Mouse (Mus musculus) spleen, adult 2 months (tissue): ENCODE measurements around the gene Gm20489.

Experiments used
- CTCF ChIP-seq: fragments of 200-500 bp; IDR thresholded peaks from 2 replicates; pipeline ENCODE4 v1.5.1; 2011; ENCODE audit warnings: mild to moderate bottlenecking, inconsistent platforms; ENCODE audit not compliant: insufficient read depth, insufficient read length, insufficient replicate concordance; ENCODE audit errors: extremely low read depth
- POLR2A ChIP-seq: fragments of 200-500 bp; IDR thresholded peaks from 2 replicates; pipeline ENCODE4 v1.6.1; 2011; ENCODE audit warnings: low read depth, low read length, inconsistent platforms

DNA sequence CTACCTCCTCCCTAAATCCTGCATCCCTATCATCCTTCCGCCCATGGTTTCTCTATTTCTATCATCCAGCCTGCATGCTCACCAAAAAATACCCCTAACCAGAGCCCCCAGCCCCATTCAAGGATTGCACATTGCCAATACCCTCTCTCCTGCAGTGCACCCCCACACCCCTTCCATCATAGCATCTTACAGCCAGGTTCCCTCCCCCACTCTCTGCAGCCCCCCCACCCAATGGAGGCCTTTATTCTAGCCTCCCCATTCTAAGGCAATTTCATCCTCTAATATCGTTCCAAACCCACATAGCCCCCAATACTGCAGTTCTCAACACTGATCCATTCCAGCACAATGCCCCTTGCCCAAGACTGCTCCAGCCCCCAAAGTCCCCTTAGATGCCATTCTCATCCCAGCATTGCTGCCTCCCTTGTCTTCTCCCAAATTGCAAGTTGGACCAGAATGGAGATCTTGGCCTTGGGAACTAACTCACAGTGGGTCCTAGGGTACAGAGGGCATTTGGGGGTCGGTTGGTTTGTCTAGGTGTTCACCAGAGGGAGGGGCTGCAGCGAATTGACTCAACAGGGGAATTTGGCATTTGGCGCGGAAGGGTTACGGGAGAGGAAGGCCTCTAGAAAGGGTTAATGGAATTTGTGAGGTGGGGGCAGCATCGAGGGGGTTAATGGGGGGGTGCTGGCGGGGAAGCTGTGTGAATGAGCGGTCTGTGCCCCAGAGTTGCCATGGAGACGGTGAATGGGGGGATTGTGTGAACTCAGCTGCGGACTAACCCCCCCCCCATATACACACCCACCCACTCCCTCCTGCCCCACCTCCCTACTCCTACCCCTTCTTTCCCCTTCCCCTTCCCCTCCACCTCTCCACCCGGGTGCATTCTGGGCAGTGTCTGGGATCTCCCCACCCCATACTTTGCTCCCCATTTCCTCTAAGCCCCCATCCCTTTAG is 30.9 kb upstream of the Gm20489 start:
- TF ChIP-seq CTCF (no peak), POLR2A (no peak)
